34 mouse cellular contexts compared by ENCODE assay signal in the genomic region with DNA sequence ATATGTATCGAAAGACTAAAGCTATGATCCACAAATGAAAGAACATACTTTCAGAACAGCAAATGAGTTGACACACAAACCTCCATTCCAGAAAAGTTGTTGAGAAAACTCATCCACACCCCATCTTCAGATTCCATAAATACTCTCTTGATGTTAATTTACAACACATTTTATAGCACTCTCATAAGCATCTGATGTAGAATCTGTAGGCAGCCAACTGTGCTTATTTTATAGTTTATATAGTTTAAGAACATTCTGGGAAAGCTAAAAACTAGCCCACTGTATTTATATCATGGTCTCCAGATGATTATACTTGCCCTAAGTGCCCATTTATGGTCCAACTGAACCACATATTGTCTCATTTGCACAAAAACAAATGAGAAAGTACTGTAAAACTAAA.
"Had no signal": no experiment of that assay in that cellular context is flagged by ENCODE, and none has a peak within 500 bp of the region (broad histone marks: within the 10 kb centered on the region; RNA-seq: fewer than 3 reads in every experiment).

No protein-coding gene starts in this region.

- H3K9ac ChIP-seq: heart, embryonic 12.5 days; heart, embryonic 13.5 days; heart, embryonic 15.5 days; hindbrain, embryonic 12.5 days; hindbrain, embryonic 13.5 days; hindbrain, embryonic 14.5 days; hindbrain, embryonic 15.5 days; intestine, embryonic 15.5 days; kidney, embryonic 15.5 days had no signal

- H3K4me2 ChIP-seq: heart, embryonic 12.5 days; heart, embryonic 13.5 days; heart, embryonic 15.5 days; hindbrain, embryonic 12.5 days; hindbrain, embryonic 13.5 days; hindbrain, embryonic 14.5 days; hindbrain, embryonic 15.5 days; intestine, embryonic 15.5 days; kidney, embryonic 15.5 days had no signal

- H3K27me3 ChIP-seq: heart, embryonic 12.5 days; heart, embryonic 13.5 days; heart, embryonic 15.5 days; hindbrain, embryonic 12.5 days; hindbrain, embryonic 13.5 days; hindbrain, embryonic 15.5 days; intestine, embryonic 15.5 days; kidney, embryonic 15.5 days had no signal

- DNase-seq: heart, postnatal 10 days; heart, postnatal 14 days; heart, postnatal 36 days; heart, postnatal 4 days; kidney, adult 11 months; kidney, adult 18-20 months; kidney, adult 2 months; kidney, adult 8-10 months; kidney, adult 9 months; kidney, postnatal 10 days; kidney, postnatal 14 days; kidney, postnatal 25 days; kidney, postnatal 36 days; kidney, postnatal 4 days; layer of hippocampus, adult 9-11 months; layer of hippocampus, postnatal 36 days had no signal

- H3K4me1 ChIP-seq: heart, embryonic 12.5 days; heart, embryonic 13.5 days; heart, embryonic 15.5 days; hindbrain, embryonic 10.5 days; hindbrain, embryonic 12.5 days; hindbrain, embryonic 13.5 days; hindbrain, embryonic 15.5 days; intestine, embryonic 15.5 days; kidney, embryonic 15.5 days had no signal

- H3K36me3 ChIP-seq: heart, embryonic 12.5 days; heart, embryonic 13.5 days; heart, embryonic 15.5 days; hindbrain, embryonic 10.5 days; hindbrain, embryonic 12.5 days; hindbrain, embryonic 13.5 days; hindbrain, embryonic 15.5 days; intestine, embryonic 15.5 days; kidney, embryonic 15.5 days had no signal

- H3K27ac ChIP-seq: heart, embryonic 13.5 days; heart, embryonic 15.5 days; hindbrain, embryonic 10.5 days; hindbrain, embryonic 12.5 days; hindbrain, embryonic 13.5 days; hindbrain, embryonic 14.5 days; hindbrain, embryonic 15.5 days; hindbrain, postnatal 0 days; intestine, embryonic 15.5 days; kidney, embryonic 15.5 days; kidney, postnatal 0 days; layer of hippocampus, adult 2 months; left cerebral cortex, adult 2 months had no signal

- ATAC-seq: hindbrain, embryonic 16.5 days; hindbrain, postnatal 0 days; inflammation-experienced regulatory T-cells, adult 6 months; intestine, embryonic 15.5 days; intestine, embryonic 16.5 days; intestine, postnatal 0 days had no signal

- H3K4me3 ChIP-seq: heart, embryonic 12.5 days; heart, embryonic 13.5 days; heart, embryonic 15.5 days; hindbrain, embryonic 10.5 days; hindbrain, embryonic 12.5 days; hindbrain, embryonic 13.5 days; hindbrain, embryonic 15.5 days; intestine, embryonic 15.5 days; kidney, embryonic 15.5 days; layer of hippocampus, adult 2 months; left cerebral cortex, adult 2 months had no signal

- H3K9me3 ChIP-seq: heart, embryonic 12.5 days; heart, embryonic 13.5 days; heart, embryonic 15.5 days; hindbrain, embryonic 10.5 days; hindbrain, embryonic 12.5 days; hindbrain, embryonic 13.5 days; hindbrain, embryonic 15.5 days; intestine, embryonic 15.5 days; kidney, embryonic 15.5 days had no signal
